Mouse (Mus musculus): Measurements from ENCODE around the gene Cracr2a. TPM values are rescaled to one million over a fixed set of nuclear protein-coding genes. Genes with fewer than 3 reads are reported as not detected.

Cracr2a gene
- total RNA-seq, 2 experiments from 2014 or later = 1.4 to 1.9 TPM

- DNase-seq = peak; percentile 50 to 58
- intact Hi-C loops (cut with DNase I) = loop anchor here (5.0 kb wide), 1 partner anchor 359 kb away; no protein-coding TSS in a partner anchor
These were observed 2.4 kb downstream of the Cracr2a start for GRCm38 (mm10) chr6:127563511-127563910.

- intact Hi-C loops (cut with DNase I) = no loop called here
- peak; percentile 59 to 74 for DNase-seq
These were observed 5.0 kb downstream of the Cracr2a start for GRCm38 (mm10) chr6:127565951-127566732.

DNA sequence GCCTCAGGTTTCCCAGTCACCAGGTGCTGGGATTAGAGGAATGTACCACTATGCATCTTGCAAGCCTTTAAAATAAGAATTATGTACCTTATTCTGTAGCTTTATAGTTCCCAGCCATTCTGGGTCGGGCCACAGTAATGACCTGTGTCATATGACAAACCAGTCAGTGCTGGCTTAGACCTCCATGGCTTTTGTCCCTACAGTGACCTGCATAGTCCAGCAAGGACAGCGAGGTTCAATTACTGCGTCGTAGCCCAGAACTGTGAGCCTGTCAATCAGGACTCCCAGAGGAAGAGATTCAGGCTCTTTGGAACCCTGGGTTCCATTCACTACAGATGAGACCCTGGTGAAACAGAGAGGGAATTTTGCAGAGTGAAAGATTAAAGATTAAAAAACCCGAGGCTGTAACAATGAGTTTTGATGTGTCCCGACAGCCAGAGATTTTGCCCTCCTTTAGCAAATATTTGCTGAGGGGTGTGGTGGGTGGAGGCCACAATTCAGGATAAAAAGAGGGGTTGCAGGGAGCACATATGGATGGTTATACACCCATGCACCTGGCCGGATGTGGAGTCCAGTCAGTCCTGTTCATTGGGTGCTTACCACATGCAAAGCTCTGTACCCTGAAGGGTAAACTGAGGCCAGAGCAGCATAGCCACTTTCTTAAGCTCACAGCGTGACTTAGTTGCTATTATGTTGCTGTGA, 10.9 kb downstream of the Cracr2a start:
- no peak for DNase-seq
- intact Hi-C loops (cut with DNase I) = no loop called here

GRCm38 (mm10) chr6:127573779-127574463, 12.8 kb downstream of the Cracr2a start:
- intact Hi-C loops (cut with DNase I) = no loop called here

DNA sequence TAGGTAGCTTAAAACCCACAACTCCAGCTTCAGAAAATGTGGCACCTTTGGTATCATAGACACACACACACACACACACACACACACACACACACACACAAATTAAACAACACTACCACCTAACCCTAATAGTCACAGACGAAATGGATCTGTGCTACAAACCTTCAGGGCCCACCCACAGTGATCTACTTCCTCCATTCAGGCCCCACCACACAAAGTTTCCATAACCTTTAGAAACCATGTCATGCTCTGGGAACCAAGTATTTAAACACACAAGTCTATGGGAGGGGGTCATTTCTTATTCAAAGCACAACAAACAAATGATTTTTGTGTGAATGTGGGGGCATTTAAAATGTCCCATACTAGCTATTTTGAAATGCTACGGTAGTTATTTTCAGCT, 14.1 kb downstream of the Cracr2a start:
- no peak for DNase-seq
- intact Hi-C loops (cut with DNase I) = no loop called here

More at GRCm38 (mm10) chr6:127573779-127574463, 12.8 kb downstream of the Cracr2a start:
- no peak for DNase-seq

DNA sequence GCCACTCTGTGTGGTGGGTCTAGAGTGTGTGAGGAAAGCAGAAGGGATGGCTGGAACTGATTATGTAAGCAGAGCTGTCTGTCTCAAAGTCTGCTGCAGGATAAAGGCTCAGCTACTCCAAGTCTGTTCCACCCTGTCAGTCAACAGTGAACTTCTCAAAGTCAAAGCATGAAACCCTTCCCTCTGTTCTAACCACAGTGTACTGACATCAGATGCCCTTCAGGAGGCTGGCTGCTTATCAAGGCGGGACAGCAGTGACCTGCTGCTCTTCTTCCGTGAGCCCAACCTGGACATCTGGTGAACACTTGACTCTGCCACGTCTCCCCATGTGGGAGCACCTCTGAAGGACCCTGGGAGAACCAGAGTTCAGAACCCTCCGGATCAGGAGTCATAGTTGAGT, 16.6 kb downstream of the Cracr2a start:
- DNase-seq = no peak
- intact Hi-C loops (cut with DNase I) = no loop called here

DNA sequence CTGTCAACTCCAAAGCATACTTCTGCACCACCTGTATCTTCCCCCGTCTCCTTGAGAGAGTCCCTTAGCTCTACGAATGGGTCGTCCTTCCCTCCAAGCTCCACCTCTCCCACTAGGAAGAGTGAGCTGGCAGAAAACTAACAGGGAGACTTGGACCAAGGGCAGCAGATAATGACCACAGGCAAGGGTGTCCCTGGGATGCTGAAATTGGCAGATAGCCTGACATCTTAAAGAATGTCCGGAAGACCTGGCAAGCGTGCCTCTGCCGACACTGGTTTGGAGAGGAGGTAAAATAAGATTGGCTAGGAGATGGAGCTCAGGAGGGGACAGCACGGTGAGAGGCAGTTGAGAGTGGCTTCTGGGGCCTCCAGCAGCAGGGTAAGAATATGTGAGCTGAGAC, 17.2 kb downstream of the Cracr2a start:
- intact Hi-C loops (cut with DNase I) = no loop called here
- no peak for DNase-seq

GRCm38 (mm10) chr6:127578810-127579209, 17.7 kb downstream of the Cracr2a start:
- intact Hi-C loops (cut with DNase I) = no loop called here
- DNase-seq = no peak

DNA sequence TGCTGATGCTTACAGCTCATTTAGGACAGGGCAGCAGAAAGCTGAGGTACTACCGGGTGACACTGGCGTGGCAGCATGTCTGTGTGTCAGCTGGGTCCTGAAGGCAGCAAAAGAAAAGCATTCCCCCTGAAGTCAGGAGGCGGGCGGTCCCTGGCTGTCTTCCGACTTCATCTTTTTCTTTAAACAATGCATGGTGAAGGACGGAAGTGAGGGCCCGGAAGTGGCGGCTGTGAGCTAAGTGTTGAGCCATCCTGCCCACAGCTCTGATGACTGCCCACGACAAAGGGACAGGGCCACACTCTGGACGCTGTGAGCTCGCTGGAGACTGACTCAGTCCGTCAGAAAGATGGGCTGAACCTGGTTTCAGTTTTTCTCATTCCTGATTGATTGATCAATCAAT, 20.8 kb downstream of the Cracr2a start:
- DNase-seq = peak in 1 of 2 experiments; percentile 30
- intact Hi-C loops (cut with DNase I) = loop anchor here (1.0 kb wide), 1 partner anchor 40 kb away; no protein-coding TSS in a partner anchor

DNA sequence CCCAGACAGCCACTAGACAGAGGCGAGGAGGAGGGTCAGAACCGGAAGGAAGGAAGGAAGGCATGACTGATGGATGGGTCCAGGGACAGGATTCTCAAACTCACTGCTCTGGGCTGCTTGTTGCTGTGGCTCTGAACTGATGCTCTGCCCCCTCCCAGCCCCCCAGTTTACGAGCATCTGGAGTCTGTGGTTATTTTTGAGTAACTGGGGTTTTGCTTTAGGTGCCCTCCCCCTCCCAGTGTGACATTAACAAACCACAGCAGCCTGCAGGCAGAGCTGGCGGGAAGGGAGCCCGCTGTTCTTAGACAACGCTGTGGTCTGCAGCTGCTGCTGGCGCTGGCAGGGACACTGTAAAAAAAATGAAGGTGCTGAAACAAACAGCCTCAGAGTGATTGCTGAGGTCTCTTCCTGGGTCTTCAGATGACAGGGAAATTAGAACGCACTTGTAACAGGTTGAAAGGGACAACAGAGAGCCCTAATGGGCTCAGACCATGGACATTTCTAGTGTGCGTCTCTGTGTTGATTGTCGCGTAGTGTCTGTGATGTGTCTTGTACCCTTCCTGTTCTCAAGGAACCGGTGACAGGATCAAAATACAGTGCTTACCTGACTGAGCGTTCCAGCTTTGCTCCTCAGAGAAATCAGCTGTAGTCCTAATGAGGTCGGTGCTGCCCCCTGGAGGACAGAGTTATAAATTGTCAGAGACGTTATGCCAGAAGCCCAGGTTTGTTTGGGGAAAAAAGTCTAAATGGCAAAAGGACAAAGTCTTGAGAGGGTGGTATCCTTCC, 21.4 kb downstream of the Cracr2a start:
- peak; percentile 83 to 90 for DNase-seq
- intact Hi-C loops (cut with DNase I) = loop anchor here (1.0 kb wide), 2 partner anchors 21 to 80 kb away; partner anchors contain the start of gene Cracr2a

DNA sequence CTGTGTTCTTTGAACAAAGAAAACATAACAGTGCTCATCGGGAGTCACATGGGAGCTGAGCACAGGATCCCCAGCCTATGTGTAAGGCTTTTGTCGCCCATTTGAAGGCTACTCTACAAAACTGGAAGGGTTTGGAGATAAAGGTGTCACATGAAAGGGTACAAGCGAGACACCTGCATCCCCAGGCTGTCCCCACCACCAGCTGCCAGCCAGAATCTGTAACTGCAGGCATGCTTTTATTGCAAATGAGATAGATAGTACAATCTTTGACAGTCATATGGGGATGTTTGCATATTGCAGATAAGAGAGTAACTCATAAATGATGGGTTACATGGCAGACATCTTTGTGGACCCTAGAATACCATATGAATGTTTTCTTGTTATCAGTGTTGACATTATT, 30.3 kb downstream of the Cracr2a start:
- no peak for DNase-seq
- intact Hi-C loops (cut with DNase I) = no loop called here

GRCm38 (mm10) chr6:127593487-127593886, 32.3 kb downstream of the Cracr2a start:
- no peak for DNase-seq
- intact Hi-C loops (cut with DNase I) = no loop called here

DNA sequence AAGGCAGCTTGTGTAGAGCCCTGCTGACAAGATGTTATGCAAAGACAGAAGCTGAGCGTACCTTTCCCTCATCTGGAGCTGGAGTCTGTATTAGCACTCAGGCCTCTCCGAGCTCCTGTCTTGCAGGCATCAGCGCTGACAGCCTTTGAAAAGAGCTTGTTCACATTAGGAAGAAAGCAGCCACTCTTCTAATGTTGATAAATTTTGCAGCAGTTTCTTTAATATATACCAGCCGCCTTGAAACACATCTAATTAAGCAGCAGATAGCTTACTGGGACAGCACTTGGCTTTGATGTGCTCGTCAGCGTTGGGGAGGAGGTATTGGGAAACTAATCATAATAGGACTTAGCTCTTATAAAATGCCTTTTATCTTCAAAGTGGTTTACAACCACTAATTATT, 38.1 kb downstream of the Cracr2a start:
- no peak for DNase-seq
- intact Hi-C loops (cut with DNase I) = no loop called here

DNA sequence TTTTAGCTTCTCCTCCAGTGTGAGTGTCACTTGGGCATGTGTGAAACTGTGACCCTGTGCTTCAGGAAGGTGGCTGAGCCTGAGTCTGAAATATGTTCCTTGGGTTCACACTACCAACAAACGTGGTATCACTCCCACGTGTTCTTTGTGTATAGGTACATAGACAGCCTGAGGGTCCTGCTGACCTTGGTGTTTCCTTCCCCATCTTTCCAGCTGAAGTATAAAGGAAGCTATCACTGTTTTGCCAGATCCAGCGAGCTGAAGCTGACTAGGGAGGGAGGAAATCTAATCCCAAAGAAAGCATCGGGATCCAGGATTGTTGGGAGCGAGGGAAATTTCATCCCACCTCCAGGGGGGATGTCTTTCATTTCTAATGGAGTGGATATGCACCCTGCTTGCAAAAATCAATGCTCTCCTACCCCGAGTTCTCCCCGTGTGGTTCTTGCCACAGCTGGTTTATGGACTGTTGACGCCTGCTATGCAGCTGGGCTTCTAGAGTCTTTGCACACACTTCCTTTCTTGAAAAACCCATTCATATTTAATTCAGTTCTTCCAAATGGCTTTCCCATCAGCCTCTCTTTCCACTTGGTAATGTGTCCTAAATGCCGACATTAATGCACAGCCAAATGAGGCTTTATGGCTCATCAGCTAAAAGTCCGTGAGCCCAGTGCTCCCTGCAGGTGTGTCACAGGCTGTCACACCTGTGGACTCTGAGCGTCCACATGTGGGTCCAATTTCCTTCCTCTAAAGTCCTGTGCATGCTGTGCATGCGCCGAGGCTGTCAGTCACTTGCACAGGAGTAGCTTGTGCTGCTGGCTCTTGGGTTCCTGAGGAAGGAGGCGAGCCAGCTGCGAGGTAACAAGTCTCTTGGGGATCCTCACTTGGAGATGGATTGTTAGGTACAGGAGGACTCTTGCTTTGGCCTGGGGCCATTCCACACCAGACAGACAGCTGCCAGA, 44.2 kb downstream of the Cracr2a start:
- intact Hi-C loops (cut with DNase I) = no loop called here
- DNase-seq = no peak

DNA sequence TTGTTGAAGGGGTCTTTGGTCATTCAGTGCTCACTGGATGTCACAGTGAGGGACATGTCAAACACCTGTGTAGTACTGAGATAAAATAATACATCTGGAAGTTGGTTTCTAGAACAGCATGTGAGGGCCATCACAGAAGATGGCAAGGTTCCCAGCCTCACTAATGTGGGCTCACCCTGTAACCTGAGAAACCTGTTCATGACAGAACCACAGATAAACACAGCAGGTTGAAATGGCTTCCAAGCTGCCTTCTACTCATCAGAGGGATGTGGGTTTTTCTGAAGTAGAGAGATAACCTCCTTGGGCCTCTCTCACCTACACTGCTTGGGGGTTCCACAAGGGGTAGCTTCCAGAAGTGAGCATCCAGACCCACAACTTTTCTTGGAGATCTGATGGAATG, 48.5 kb downstream of the Cracr2a start:
- no peak for DNase-seq
- intact Hi-C loops (cut with DNase I) = no loop called here

GRCm38 (mm10) chr6:127611216-127611615, 50.1 kb downstream of the Cracr2a start:
- DNase-seq = no peak
- intact Hi-C loops (cut with DNase I) = no loop called here

DNA sequence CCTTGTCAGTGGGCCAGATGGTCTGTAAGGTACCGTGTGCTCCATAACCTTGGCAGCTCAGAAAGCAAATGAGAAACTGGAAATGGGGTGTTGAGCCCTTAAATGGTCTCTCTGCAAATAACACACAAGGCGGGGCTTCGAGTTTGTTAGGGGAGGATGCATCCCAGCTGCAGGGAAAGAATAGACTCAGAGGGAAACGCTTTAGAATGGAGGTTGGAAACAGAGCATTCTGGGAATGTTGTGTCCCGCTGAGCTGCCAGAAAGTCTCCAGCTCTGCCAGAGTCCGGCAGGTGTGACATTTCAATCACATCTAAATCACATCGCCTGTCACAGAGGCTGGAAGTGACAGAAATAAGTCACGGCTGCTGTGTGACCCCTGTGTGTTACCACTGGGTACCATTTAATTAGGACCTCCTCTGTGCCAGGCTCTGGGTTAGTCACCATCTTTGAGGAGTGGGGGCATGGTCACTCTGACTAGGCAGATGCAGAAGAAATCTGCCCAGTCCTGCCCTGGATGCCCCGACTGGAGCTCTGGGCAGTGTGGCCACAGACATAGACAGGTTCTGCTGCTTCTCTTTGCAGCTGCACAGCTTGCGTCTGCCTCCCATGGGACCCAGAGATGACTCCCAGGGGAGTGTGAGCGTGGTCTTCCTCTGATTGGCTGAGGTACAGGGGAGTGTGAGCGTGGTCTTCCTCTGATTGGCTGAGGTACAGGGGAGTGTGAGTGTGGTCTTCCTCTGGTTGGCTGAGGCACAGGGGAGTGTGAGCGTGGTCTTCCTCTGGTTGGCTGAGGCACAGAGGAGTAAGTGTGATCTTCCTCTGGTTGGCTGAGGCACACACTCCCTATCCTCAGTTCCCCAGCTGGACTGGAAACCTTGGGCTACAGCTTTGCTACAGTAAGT, 53.2 kb downstream of the Cracr2a start:
- intact Hi-C loops (cut with DNase I) = no loop called here

DNA sequence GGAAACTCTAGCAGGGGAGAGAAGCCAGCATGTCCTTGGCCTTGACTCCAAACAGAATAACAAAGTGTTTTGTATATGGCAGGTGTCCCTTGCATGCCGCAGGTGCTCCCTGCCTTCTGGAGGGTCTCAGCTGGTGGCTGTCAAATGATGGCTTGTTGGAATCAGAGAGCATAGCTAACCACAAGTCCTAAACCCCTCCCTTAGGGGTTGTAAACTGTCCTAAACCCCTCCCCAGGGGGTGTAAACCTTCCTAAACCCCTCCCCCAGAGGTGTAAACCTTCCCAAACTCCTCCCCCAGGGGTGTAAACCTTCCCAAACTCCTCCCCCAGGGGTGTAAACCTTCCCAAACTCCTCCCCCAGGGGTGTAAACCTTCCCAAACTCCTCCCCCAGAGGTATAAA, 55.5 kb downstream of the Cracr2a start:
- intact Hi-C loops (cut with DNase I) = loop anchor here (2.0 to 5.0 kb wide), 2 partner anchors 304 to 331 kb away; no protein-coding TSS in a partner anchor
- DNase-seq = no peak

More for the DNA sequence above, 53.2 kb downstream of the Cracr2a start:
- DNase-seq = peak; percentile 29 to 46
